Mouse (Mus musculus) bone marrow macrophage, adult 2 months (primary cell): Measurements from ENCODE around the gene Hs3st6.
"Not testable (repeated sequence)": the region's sequence is repeated elsewhere in the genome, so short reads cannot be mapped to it uniquely, and the experiment has no call there.

Experiments
- CTCF ChIP-seq: IDR thresholded peaks from 2 replicates; pipeline ENCODE4 v1.5.1; 2012; ENCODE audit warnings: low read depth, mild to moderate bottlenecking, low read length, moderate library complexity
- POLR2A ChIP-seq: IDR thresholded peaks from 2 replicates; pipeline ENCODE4 v1.6.1; 2012; ENCODE audit warnings: mild to moderate bottlenecking, low read depth, low read length, borderline replicate concordance

- not testable (repeated sequence) for TF ChIP-seq CTCF, POLR2A
These were observed 33.9 kb upstream of the Hs3st6 start for GRCm38 (mm10) chr17:24718938-24719337.
